Mouse (Mus musculus) inflammation-experienced regulatory T-cells, adult 6 months (primary cell): ENCODE results near the gene Inafm1. TPM values are rescaled to one million over a fixed set of nuclear protein-coding genes. Genes with fewer than 3 reads are reported as not detected.
"Not testable (repeated sequence)": the region's sequence is repeated elsewhere in the genome, so short reads cannot be mapped to it uniquely, and the experiment has no call there.

ENCODE experiments used
- ATAC-seq: one replicate; pipeline ENCODE4 v1.8.0; 2017
- polyA plus RNA-seq, 3 experiments: library from polyadenylated mRNA; unstranded; fragments of 100-300 nt; shearing (Covaris generic); gene quantifications; one replicate each; pipeline ENCODE4 v1.2.1; 2017

The Inafm1 gene
- polyA plus RNA-seq, result 1 to 10 TPM in 2 of 3 experiments, under 1 TPM in 1; 0.96 to 2.4 (median 2.3) TPM

- ATAC-seq, result peak; percentile 76
Observed at GRCm38 (mm10) chr7:16273081-16273765, at the start of gene Inafm1. Inafm1 (minus strand) TSS chr7:16273617.

GRCm38 (mm10) chr7:16320479-16320878 lies 47.1 kb upstream of the Inafm1 start:
- no peak for ATAC-seq

- ATAC-seq, result no peak
Observed at GRCm38 (mm10) chr7:16319216-16319615, 45.8 kb upstream of the Inafm1 start.

GRCm38 (mm10) chr7:16317094-16317493 lies 43.7 kb upstream of the Inafm1 start:
- no peak for ATAC-seq

- no peak for ATAC-seq
Observed at GRCm38 (mm10) chr7:16315222-16315759, 41.9 kb upstream of the Inafm1 start.

- no peak for ATAC-seq
Observed at GRCm38 (mm10) chr7:16314221-16314775, 40.9 kb upstream of the Inafm1 start.

GRCm38 (mm10) chr7:16313481-16314220 lies 40.2 kb upstream of the Inafm1 start:
- peak; percentile 38 for ATAC-seq

GRCm38 (mm10) chr7:16312672-16313311 lies 39.4 kb upstream of the Inafm1 start:
- ATAC-seq, result no peak

- ATAC-seq, result no peak
Observed at GRCm38 (mm10) chr7:16312011-16312671, 38.7 kb upstream of the Inafm1 start.

- no peak for ATAC-seq
Observed at GRCm38 (mm10) chr7:16311453-16312004, 38.1 kb upstream of the Inafm1 start.

- peak; percentile 38 for ATAC-seq
Observed at GRCm38 (mm10) chr7:16310521-16311452, 37.4 kb upstream of the Inafm1 start.

GRCm38 (mm10) chr7:16310020-16310520 lies 36.7 kb upstream of the Inafm1 start:
- ATAC-seq, result peak; percentile 37

GRCm38 (mm10) chr7:16309318-16310019 lies 36.1 kb upstream of the Inafm1 start:
- ATAC-seq, result peak; percentile 42

GRCm38 (mm10) chr7:16308555-16309317 lies 35.3 kb upstream of the Inafm1 start:
- ATAC-seq, result no peak

- not testable (repeated sequence) for ATAC-seq
Observed at GRCm38 (mm10) chr7:16308093-16308492, 34.7 kb upstream of the Inafm1 start, which contains the start of gene Bbc3. Bbc3 (plus strand) TSS chr7:16308393.

- not testable (repeated sequence) for ATAC-seq
Observed at GRCm38 (mm10) chr7:16307141-16307540, 33.7 kb upstream of the Inafm1 start.

GRCm38 (mm10) chr7:16299419-16300035 lies 26.1 kb upstream of the Inafm1 start:
- ATAC-seq, result peak; percentile 16

GRCm38 (mm10) chr7:16298927-16299326 lies 25.5 kb upstream of the Inafm1 start:
- no peak for ATAC-seq
